Mouse (Mus musculus): ENCODE measurements around the gene Gpr179. TPM values are rescaled to one million over a fixed set of nuclear protein-coding genes. Genes with fewer than 3 reads are reported as not detected.
A peak's percentile ranks its signal among the peaks of the same experiment; 100 is the strongest.

Gene Gpr179
- polyA plus RNA-seq, 1 experiment from 2014 or later = 0.09 TPM

DNA sequence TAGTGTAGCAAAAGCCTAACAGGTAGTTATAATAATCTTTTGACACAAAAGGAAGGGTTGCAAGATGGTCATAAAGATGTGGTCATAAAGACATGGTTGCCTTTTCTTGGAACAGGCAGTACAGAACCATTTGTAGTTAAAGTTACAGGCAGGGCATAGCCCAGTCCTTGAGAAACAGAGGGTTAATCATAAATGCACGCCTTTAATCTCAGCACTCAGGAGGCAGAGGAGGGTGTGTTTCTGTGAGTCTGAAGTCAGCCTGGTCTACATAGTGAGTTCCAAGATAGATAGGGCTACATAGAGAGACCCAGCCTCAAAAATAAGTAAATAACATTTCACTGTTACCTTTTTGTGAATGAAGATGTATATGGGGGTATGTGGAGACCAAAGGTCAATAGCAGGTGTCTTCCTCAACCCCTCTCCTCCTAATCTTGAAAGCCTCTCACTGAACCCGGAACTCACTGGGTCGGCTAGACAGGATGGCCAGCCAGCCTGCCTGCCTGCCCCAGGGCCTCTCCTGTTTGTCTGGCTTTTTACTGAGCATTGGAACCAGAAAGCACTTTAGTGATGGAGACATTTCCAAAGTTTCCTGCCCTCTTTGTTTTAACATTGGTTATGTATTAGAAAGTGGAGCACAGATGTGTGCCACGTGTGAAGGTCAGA lies 1.2 kb upstream of the Gpr179 start:
- ATAC-seq (ENCODE audit: low FRiP score, low read depth) = no peak
- Histone ChIP-seq H3K4me1 (peaks cover 17% of the 10 kb centered on the region), H3K9ac (no peak overlapping the region), H3K9me3 (no peaks in the 10 kb centered on the region), H3K36me3 (no peaks in the 10 kb centered on the region), H3K4me3 (no peak overlapping the region), H3K4me2 (replicated peaks) (no peak overlapping the region), H3K27ac (no peak overlapping the region), H3K27me3 (no peaks in the 10 kb centered on the region)
- 59% methylated on average over 4 of the region's 4 CpGs for WGBS

DNA sequence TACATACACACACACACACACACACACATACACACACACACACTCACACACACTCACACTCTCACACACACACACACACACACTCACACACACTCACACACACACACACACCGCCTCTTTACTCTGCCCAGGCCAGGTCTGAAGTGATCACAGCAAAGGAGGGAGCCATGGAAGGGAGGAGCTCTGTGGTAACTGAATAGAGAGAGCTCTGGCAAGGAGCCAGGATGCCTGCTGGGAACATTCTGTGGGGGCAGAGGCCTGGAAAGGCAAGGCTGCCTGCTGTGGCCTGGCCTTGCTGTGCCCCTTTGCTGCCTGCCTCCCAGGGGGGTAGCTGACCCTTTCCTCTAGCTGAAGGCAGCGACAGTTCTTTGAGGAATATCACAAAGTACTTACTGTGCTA lies 1.8 kb downstream of the Gpr179 start:
- no peaks in the 10 kb centered on the region for H3K36me3 ChIP-seq
- H3K4me2 ChIP-seq (replicated peaks) = no peak overlapping the region
- no peaks in the 10 kb centered on the region for H3K9me3 ChIP-seq
- H3K4me1 ChIP-seq = peaks cover 17% of the 10 kb centered on the region
- peak overlapping the region; percentile 53; the same call in 1 of the 2 replicates for H3K9ac ChIP-seq
- H3K27me3 ChIP-seq = no peaks in the 10 kb centered on the region
- 29% methylated on average over 2 of the region's 2 CpGs for WGBS
- no peak overlapping the region for H3K4me3 ChIP-seq
- peak; percentile 73; the same call in 1 of the 2 replicates for ATAC-seq (ENCODE audit: low FRiP score, low read depth)
- H3K27ac ChIP-seq = peak overlapping the region; percentile 29; the same call in 1 of the 2 replicates

DNA sequence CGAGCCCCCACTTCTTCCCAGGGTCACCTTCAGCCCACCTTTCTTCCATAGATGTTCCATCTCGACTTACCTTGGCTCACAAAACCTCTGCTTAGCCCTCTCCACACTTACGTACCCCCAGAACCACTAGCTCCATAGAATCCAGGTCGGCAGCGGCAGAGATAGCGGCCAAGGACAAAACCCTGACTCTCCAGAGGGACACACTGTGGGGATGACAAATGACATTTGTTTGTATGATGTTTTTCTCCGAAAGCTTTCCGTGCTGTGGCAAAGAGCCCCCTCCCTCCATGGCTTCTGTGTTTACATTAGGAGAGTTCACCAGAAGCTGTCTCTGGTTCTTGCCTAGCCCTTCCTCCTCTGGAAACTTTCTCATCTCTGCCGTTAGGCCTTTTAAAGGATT lies 4.6 kb downstream of the Gpr179 start:
- Histone ChIP-seq H3K27ac (no peak overlapping the region), H3K9ac (no peak overlapping the region), H3K4me1 (peaks cover 26% of the 10 kb centered on the region), H3K27me3 (no peaks in the 10 kb centered on the region), H3K4me3 (no peak overlapping the region), H3K4me2 (replicated peaks) (no peak overlapping the region), H3K9me3 (no peaks in the 10 kb centered on the region), H3K36me3 (no peaks in the 10 kb centered on the region)
- WGBS = 82% methylated on average over 9 of the region's 9 CpGs
- no peak for ATAC-seq (ENCODE audit: low FRiP score, low read depth)

DNA sequence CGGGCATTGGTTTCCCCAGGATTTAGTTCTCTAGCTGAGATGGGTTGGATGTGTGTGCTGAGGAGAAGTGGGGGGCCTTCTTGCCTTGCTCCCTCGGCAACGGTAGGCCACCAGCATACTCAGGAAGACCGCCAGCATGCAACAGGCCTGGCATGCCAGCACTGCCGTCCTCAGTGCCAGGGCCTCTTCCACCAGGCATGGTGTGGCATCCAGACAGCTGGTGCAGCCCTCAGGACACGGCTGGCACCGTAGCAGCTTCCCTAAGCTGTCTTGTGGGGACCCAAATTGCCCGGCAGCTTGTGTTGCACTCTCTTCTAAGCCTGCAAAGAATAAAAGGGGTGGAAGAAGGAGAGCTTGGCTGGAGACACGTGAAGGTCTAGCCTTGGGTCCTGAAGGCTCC lies 5.5 kb downstream of the Gpr179 start:
- ATAC-seq (ENCODE audit: low FRiP score, low read depth) = no peak
- Histone ChIP-seq H3K4me2 (replicated peaks) (no peak overlapping the region), H3K27ac (no peak overlapping the region), H3K9ac (no peak overlapping the region), H3K36me3 (no peaks in the 10 kb centered on the region), H3K4me1 (peaks cover 26% of the 10 kb centered on the region), H3K9me3 (no peaks in the 10 kb centered on the region), H3K27me3 (no peaks in the 10 kb centered on the region), H3K4me3 (no peak overlapping the region)
- 76% methylated on average over 9 of the region's 9 CpGs for WGBS

DNA sequence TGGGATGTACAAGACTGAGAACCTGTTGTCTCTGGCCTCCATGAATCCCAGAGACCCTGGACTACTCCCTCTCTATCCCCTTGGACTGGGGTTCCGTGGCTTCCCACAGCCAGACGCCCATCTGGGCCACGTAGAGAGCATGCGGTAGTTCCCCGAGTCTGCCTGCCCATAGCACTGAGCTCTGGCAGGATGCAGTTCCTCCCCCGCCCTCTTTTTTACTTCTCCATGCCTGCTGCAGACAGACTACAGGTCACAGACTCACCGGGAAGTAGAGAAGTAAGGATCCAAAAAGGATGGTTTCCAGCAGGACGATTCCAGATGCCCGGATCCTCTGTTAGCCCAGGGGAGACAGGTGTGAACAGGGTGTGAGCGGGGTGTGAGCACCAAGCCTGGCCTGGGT lies 6.4 kb downstream of the Gpr179 start:
- Histone ChIP-seq H3K9me3 (no peaks in the 10 kb centered on the region), H3K36me3 (no peaks in the 10 kb centered on the region), H3K4me3 (no peak overlapping the region), H3K27me3 (no peaks in the 10 kb centered on the region), H3K4me1 (peaks cover 20% of the 10 kb centered on the region), H3K4me2 (replicated peaks) (no peak overlapping the region), H3K9ac (no peak overlapping the region), H3K27ac (no peak overlapping the region)
- WGBS = 66% methylated on average over 10 of the region's 10 CpGs
- no peak for ATAC-seq (ENCODE audit: low FRiP score, low read depth)

GRCm38 (mm10) chr11:97343619-97344018 lies 8.3 kb downstream of the Gpr179 start:
- Histone ChIP-seq H3K9me3 (no peaks in the 10 kb centered on the region), H3K27me3 (no peaks in the 10 kb centered on the region), H3K4me1 (peaks cover 14% of the 10 kb centered on the region), H3K4me3 (no peak overlapping the region), H3K36me3 (no peaks in the 10 kb centered on the region), H3K27ac (no peak overlapping the region), H3K4me2 (replicated peaks) (peak overlapping the region; percentile 23; the same call in 1 of the 2 replicates), H3K9ac (0 out of 2 replicates have a peak overlapping the region, but pooled peaks have one; percentile 35)
- no peak for ATAC-seq (ENCODE audit: low FRiP score, low read depth)
- WGBS = 22% methylated on average over 17 of the region's 17 CpGs

GRCm38 (mm10) chr11:97343175-97343574 lies 8.7 kb downstream of the Gpr179 start:
- Histone ChIP-seq H3K4me3 (no peak overlapping the region), H3K27me3 (peaks cover 3% of the 10 kb centered on the region; the same call in 1 of the 2 replicates), H3K4me2 (replicated peaks) (no peak overlapping the region), H3K4me1 (peaks cover 19% of the 10 kb centered on the region), H3K36me3 (no peaks in the 10 kb centered on the region), H3K9ac (0 out of 2 replicates have a peak overlapping the region, but pooled peaks have one; percentile 13), H3K27ac (no peak overlapping the region), H3K9me3 (no peaks in the 10 kb centered on the region)
- no peak for ATAC-seq (ENCODE audit: low FRiP score, low read depth)
- 37% methylated on average over 7 of the region's 8 CpGs for WGBS

DNA sequence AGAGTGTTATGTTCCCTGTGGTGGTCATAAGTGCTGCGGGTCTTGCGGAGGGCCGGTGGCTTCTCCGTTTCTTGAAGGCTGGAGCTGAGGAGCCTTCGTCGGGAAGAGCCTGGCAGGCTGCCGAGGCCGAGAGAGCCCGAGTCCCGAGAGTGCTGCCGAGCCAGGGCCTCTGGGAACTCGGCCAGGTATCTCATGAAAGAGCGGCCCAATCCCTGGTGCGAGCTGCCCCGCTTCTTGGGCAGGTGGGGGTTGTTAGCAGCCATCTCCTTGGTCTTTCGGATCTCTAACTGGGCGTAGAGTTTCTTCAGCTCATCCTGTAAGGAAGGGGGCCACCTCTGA lies 12.9 kb downstream of the Gpr179 start:
- H3K27ac ChIP-seq = no peak overlapping the region
- H3K9me3 ChIP-seq = no peaks in the 10 kb centered on the region
- peak overlapping the region; percentile 50 for H3K4me2 ChIP-seq (replicated peaks)
- H3K4me3 ChIP-seq = peak overlapping the region; percentile 8; the same call in 1 of the 2 replicates
- WGBS = 40% methylated on average over 17 of the region's 17 CpGs
- peaks cover 30% of the 10 kb centered on the region for H3K4me1 ChIP-seq
- no peak for ATAC-seq (ENCODE audit: low FRiP score, low read depth)
- no peaks in the 10 kb centered on the region for H3K36me3 ChIP-seq
- peaks cover 15% of the 10 kb centered on the region for H3K27me3 ChIP-seq
- H3K9ac ChIP-seq = peak overlapping the region; percentile 36; the same call in 1 of the 2 replicates

DNA sequence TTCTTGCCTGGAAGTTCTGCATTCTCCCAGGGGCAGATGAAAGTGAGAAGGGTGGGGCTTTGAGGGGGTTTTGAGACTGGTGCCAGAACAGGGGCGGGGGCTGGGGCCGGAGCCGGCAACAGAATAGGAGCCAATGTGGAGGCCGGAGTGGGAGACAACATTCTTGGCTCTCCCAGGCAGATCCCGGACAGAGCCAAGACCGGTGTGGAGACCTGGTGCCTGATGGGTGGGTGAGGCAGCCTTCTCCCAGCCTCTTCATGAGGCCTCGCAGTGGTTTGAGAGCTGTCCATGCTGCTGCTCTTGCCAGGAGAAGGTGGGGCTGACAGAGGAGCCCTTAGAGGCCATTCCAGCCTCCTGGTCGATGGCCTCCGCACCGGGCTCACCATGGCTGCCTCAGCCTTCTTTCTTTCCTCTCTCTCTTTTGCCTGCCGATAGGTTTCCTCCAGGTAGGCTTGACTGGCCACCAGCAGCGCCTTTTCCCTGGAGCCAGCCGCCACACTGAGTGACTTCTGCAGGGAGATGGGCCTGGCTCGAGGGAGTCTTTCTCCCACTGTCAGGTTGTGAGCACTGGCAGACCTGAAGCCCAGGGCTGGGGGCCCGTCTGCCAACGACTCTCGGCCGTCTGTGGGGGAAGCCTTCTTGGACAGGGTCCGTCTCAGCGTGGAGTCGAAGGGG lies 13.4 kb downstream of the Gpr179 start:
- 0 out of 2 replicates have a peak, but pooled peaks have one; percentile 30 for ATAC-seq (ENCODE audit: low FRiP score, low read depth)
- peak overlapping the region; percentile 8; the same call in 1 of the 2 replicates for H3K4me3 ChIP-seq
- H3K27me3 ChIP-seq = peaks cover 15% of the 10 kb centered on the region
- H3K4me1 ChIP-seq = peaks cover 25% of the 10 kb centered on the region
- peak overlapping the region; percentile 36; the same call in 1 of the 2 replicates for H3K9ac ChIP-seq
- H3K36me3 ChIP-seq = no peaks in the 10 kb centered on the region
- no peaks in the 10 kb centered on the region for H3K9me3 ChIP-seq
- H3K4me2 ChIP-seq (replicated peaks) = peak overlapping the region; percentile 50
- 42% methylated on average over 21 of the region's 21 CpGs for WGBS
- peak overlapping the region; percentile 55; the same call in 1 of the 2 replicates for H3K27ac ChIP-seq

DNA sequence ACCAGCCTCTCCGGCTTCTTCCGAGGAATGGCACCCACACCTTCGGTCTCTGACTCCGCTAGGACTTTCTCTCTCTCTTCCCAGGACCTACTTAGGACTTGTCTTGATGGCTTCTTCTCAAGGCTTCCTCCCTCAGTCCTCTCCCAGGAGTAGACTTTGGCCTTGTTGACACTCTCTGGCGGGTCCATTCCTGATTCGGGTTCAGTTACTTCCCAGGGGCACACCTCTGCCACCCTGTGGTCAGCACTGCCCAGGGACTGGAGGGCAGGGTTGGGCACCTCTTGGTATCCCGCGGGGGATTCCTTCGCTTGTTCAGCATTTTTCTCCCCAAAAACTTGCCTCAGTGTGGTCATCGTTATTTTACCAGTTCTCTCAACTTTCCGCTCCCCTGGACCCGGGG lies 14.5 kb downstream of the Gpr179 start:
- Histone ChIP-seq H3K27ac (no peak overlapping the region), H3K9me3 (no peaks in the 10 kb centered on the region), H3K4me3 (no peak overlapping the region), H3K4me1 (peaks cover 28% of the 10 kb centered on the region), H3K4me2 (replicated peaks) (no peak overlapping the region), H3K36me3 (no peaks in the 10 kb centered on the region; the same call in 1 of the 2 replicates), H3K27me3 (peaks cover 15% of the 10 kb centered on the region), H3K9ac (no peak overlapping the region)
- 83% methylated on average over 12 of the region's 12 CpGs for WGBS
- no peak for ATAC-seq (ENCODE audit: low FRiP score, low read depth)

- Histone ChIP-seq H3K9me3 (no peaks in the 10 kb centered on the region), H3K4me1 (peaks cover 29% of the 10 kb centered on the region), H3K27me3 (peaks cover 15% of the 10 kb centered on the region), H3K4me2 (replicated peaks) (no peak overlapping the region), H3K36me3 (no peaks in the 10 kb centered on the region; the same call in 1 of the 2 replicates), H3K4me3 (no peak overlapping the region), H3K27ac (no peak overlapping the region), H3K9ac (no peak overlapping the region)
- ATAC-seq (ENCODE audit: low FRiP score, low read depth) = no peak
- WGBS = 67% methylated on average over 14 of the region's 14 CpGs
Measured at GRCm38 (mm10) chr11:97336751-97337345, 15.0 kb downstream of the Gpr179 start.

GRCm38 (mm10) chr11:97336238-97336637 lies 15.6 kb downstream of the Gpr179 start:
- Histone ChIP-seq H3K27ac (no peak overlapping the region), H3K27me3 (peaks cover 15% of the 10 kb centered on the region), H3K9ac (0 out of 2 replicates have a peak overlapping the region, but pooled peaks have one; percentile 31), H3K9me3 (no peaks in the 10 kb centered on the region), H3K36me3 (peaks cover 5% of the 10 kb centered on the region; the same call in 1 of the 2 replicates), H3K4me1 (peaks cover 31% of the 10 kb centered on the region), H3K4me2 (replicated peaks) (0 out of 2 replicates have a peak overlapping the region, but pooled peaks have one; percentile 9), H3K4me3 (no peak overlapping the region)
- 46% methylated on average over 6 of the region's 6 CpGs for WGBS
- no peak for ATAC-seq (ENCODE audit: low FRiP score, low read depth)
